Mouse (Mus musculus) heart, adult 2 months (tissue): ENCODE measurements around the gene Cutal.

Source experiments
- CTCF ChIP-seq: fragments of 200-600 bp; IDR thresholded peaks from 2 replicates; pipeline ENCODE4 v1.8.1; 2022; ENCODE audit warnings: antibody characterized with exemption, mild to moderate bottlenecking, moderate library complexity
- EP300 ChIP-seq: fragments of 200-500 bp; IDR thresholded peaks from 2 replicates; pipeline ENCODE4 v1.6.1; 2011; ENCODE audit warnings: low read depth, low read length, control low read depth; ENCODE audit not compliant: insufficient read depth

DNA sequence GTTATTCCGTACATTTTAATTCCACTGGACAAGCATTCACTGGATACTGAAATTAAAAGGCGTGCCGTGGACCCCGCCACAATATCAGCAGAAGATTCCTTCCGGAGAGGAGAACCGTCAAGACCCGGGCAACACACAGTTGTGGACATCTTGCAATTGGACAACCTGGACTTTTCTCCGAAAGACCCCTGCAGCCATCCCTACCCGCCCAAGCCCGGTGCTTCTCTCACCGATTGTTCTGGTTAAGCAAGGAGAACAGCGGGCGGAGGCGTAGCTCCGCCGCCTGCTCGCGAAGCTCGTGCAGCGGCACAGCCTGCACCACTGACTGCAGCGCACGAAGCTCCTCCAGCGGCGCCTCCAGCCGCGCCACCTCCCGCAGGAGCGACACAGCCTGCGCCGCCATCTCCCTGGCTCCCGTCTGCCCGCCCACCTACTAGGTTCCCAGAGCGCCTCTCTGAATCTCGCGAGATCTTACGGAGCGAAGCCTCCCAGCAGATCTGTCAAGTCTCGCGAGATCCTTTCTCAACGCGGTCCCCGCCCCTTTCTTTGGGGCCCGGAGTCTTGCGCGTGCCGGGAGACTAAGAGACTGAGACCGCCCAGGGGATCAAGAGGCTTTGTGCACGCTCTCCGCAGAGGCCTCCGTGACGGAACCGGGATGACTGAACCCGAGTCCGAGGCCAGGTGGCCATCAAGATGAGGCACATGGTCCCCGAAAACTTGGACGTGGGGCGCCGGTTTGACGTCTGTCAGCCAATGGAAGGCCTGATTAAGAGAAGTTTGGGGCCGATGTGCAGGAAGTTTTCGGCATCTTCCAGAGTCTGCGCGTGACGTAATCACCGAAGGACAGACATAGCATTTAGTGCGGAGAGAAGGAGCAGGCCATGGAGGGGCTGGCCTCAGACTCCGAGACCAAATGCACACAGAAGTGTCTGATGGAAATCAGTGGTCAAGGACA, 3.4 kb upstream of the Cutal start:
- peak; percentile 61; the same call in 1 of the 2 replicates for TF ChIP-seq EP300
- no peak for TF ChIP-seq CTCF
